Mouse (Mus musculus): ENCODE measurements around the gene Sik3. TPM values are rescaled to one million over a fixed set of nuclear protein-coding genes. Genes with fewer than 3 reads are reported as not detected.

Gene Sik3
- total and polyA plus RNA-seq, 3 experiments: 30.7 to 81.1 (median 62.1) TPM

GRCm38 (mm10) chr9:46198461-46198860 lies 185.8 kb downstream of the Sik3 start:
- Histone ChIP-seq H3K27ac (peak overlapping the region; percentile 90), H3K27me3 (ENCODE audit: control insufficient read depth, insufficient read depth, low read length) (no peaks in the 10 kb centered on the region), H3K79me2 (replicated peaks; ENCODE audit: control insufficient read depth, insufficient read depth, low read length) (no peaks in the 10 kb centered on the region), H3K4me1 (ENCODE audit: control insufficient read depth, insufficient read depth, low read length) (peaks cover 31% of the 10 kb centered on the region), H3K4me3 (no peak overlapping the region), H3K36me3 (ENCODE audit: control insufficient read depth, insufficient read depth, low read length) (peaks cover 14% of the 10 kb centered on the region), H3K9ac (ENCODE audit: low read depth, low read length) (no peak overlapping the region)
- DNase-seq: peak; percentile 50 to 51
- WGBS: 39% methylated on average over 9 of the region's 9 CpGs
- intact Hi-C loops (cut with DNase I): loop anchor here (2.0 kb wide), 1 partner anchor 16 kb away; no protein-coding TSS in a partner anchor
- TF ChIP-seq CTCF (IDR thresholded peaks at IDR 0.05) (no peak), POLR2A (IDR thresholded peaks at IDR 0.05; ENCODE audit: insufficient read depth, low read depth, low read length) (no peak), EP300 (IDR thresholded peaks at IDR 0.05; ENCODE audit: insufficient read depth, low read depth, low read length) (no peak)

GRCm38 (mm10) chr9:46198936-46199335 lies 186.3 kb downstream of the Sik3 start:
- H3K9ac ChIP-seq (ENCODE audit: low read depth, low read length): no peak overlapping the region
- no peak overlapping the region for H3K4me3 ChIP-seq
- peaks cover 14% of the 10 kb centered on the region for H3K36me3 ChIP-seq (ENCODE audit: control insufficient read depth, insufficient read depth, low read length)
- intact Hi-C loops (cut with DNase I): loop anchor here (2.0 kb wide), 1 partner anchor 16 kb away; no protein-coding TSS in a partner anchor
- no peak for DNase-seq
- H3K27ac ChIP-seq: peak overlapping the region; percentile 90
- H3K4me1 ChIP-seq (ENCODE audit: control insufficient read depth, insufficient read depth, low read length): peaks cover 31% of the 10 kb centered on the region
- H3K27me3 ChIP-seq (ENCODE audit: control insufficient read depth, insufficient read depth, low read length): no peaks in the 10 kb centered on the region
- TF ChIP-seq EP300 (IDR thresholded peaks at IDR 0.05; ENCODE audit: insufficient read depth, low read depth, low read length) (no peak), CTCF (IDR thresholded peaks at IDR 0.05) (no peak), POLR2A (IDR thresholded peaks at IDR 0.05; ENCODE audit: insufficient read depth, low read depth, low read length) (no peak)
- 62% methylated on average over 7 of the region's 7 CpGs for WGBS
- H3K79me2 ChIP-seq (replicated peaks; ENCODE audit: control insufficient read depth, insufficient read depth, low read length): no peaks in the 10 kb centered on the region

DNA sequence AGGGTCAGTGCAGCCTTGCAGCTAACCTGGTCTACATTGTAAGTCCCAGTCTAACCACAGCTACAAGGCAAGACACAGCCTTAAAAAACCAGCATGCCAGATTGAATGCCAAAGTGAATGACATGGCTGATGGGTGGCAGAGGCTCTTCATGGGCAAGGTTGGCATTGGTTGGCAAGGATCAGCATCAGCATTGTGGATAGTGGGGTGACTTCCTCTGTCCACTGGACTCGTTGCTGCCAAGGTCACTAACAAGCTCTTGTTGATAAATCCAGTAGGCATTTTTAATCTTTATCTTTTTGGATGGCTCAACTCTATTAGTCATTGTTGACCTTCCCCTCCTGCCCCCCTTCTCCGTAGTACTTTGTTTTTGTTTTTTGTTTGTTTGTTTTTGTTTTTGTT lies 187.0 kb downstream of the Sik3 start:
- 48% methylated on average over 2 of the region's 2 CpGs for WGBS
- Histone ChIP-seq H3K4me3 (no peak overlapping the region), H3K9ac (ENCODE audit: low read depth, low read length) (no peak overlapping the region), H3K79me2 (replicated peaks; ENCODE audit: control insufficient read depth, insufficient read depth, low read length) (no peaks in the 10 kb centered on the region), H3K27ac (peak overlapping the region; percentile 90), H3K4me1 (ENCODE audit: control insufficient read depth, insufficient read depth, low read length) (peaks cover 31% of the 10 kb centered on the region), H3K27me3 (ENCODE audit: control insufficient read depth, insufficient read depth, low read length) (no peaks in the 10 kb centered on the region), H3K36me3 (ENCODE audit: control insufficient read depth, insufficient read depth, low read length) (peaks cover 14% of the 10 kb centered on the region)
- intact Hi-C loops (cut with DNase I): loop anchor here (2.0 kb wide), 1 partner anchor 15 kb away; no protein-coding TSS in a partner anchor
- DNase-seq: no peak
- TF ChIP-seq POLR2A (IDR thresholded peaks at IDR 0.05; ENCODE audit: insufficient read depth, low read depth, low read length) (no peak), EP300 (IDR thresholded peaks at IDR 0.05; ENCODE audit: insufficient read depth, low read depth, low read length) (no peak), CTCF (IDR thresholded peaks at IDR 0.05) (no peak)

DNA sequence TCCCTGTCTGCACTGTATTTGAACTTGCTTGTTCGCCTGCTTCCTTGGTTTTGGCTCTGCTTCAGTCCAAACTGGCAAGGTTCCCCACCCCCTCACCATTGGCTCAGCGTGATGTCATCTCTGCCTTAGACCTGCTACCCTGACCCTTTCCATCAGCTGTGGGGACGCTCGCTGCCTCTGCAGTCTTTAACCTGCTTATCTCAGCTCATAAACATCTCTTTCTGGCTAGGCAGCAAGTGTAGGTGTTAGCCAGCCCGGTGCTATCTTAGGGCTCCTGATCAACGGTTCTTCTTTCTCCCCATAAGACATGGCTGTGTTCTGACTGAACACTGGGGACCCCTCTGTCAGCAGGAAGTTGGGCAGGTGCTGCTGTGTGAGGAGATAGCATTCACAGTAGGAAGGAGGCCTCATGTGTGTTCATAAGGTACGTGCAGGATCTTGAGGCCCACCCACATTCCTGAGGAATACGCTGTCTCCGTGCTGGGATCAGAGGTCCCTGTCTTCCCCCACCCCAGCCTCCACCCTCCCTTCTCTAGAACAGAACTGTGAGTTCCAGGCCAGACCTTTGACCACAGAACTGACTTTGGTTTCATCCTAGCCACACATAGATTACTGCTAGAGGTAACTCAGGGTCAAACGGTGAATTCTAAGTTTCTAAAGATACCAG lies 194.3 kb downstream of the Sik3 start:
- H3K27me3 ChIP-seq (ENCODE audit: control insufficient read depth, insufficient read depth, low read length): no peaks in the 10 kb centered on the region
- WGBS: 62% methylated on average over 10 of the region's 10 CpGs

GRCm38 (mm10) chr9:46207501-46207869 lies 194.9 kb downstream of the Sik3 start:
- intact Hi-C loops (cut with DNase I): no loop called here
- WGBS: 88% methylated on average over 6 of the region's 6 CpGs
- TF ChIP-seq CTCF (IDR thresholded peaks at IDR 0.05) (no peak), POLR2A (IDR thresholded peaks at IDR 0.05; ENCODE audit: insufficient read depth, low read depth, low read length) (no peak), EP300 (IDR thresholded peaks at IDR 0.05; ENCODE audit: insufficient read depth, low read depth, low read length) (no peak)
- H3K4me1 ChIP-seq (ENCODE audit: control insufficient read depth, insufficient read depth, low read length): no peaks in the 10 kb centered on the region
- no peak overlapping the region for H3K27ac ChIP-seq
- no peak overlapping the region for H3K9ac ChIP-seq (ENCODE audit: low read depth, low read length)
- DNase-seq: no peak
- H3K27me3 ChIP-seq (ENCODE audit: control insufficient read depth, insufficient read depth, low read length): no peaks in the 10 kb centered on the region
- no peaks in the 10 kb centered on the region for H3K79me2 ChIP-seq (replicated peaks; ENCODE audit: control insufficient read depth, insufficient read depth, low read length)
- no peak overlapping the region for H3K4me3 ChIP-seq
- no peaks in the 10 kb centered on the region for H3K36me3 ChIP-seq (ENCODE audit: control insufficient read depth, insufficient read depth, low read length)

More for the DNA sequence above, 194.3 kb downstream of the Sik3 start:
- TF ChIP-seq CTCF (IDR thresholded peaks at IDR 0.05): no peak
- H3K4me3 ChIP-seq: no peak overlapping the region
- H3K9ac ChIP-seq (ENCODE audit: low read depth, low read length): no peak overlapping the region
- no peaks in the 10 kb centered on the region for H3K4me1 ChIP-seq (ENCODE audit: control insufficient read depth, insufficient read depth, low read length)
- intact Hi-C loops (cut with DNase I): no loop called here
- H3K27ac ChIP-seq: no peak overlapping the region
- DNase-seq: no peak
- no peaks in the 10 kb centered on the region for H3K79me2 ChIP-seq (replicated peaks; ENCODE audit: control insufficient read depth, insufficient read depth, low read length)
- H3K36me3 ChIP-seq (ENCODE audit: control insufficient read depth, insufficient read depth, low read length): no peaks in the 10 kb centered on the region

- H3K4me3 ChIP-seq: no peak overlapping the region
- no peaks in the 10 kb centered on the region for H3K36me3 ChIP-seq (ENCODE audit: control insufficient read depth, insufficient read depth, low read length)
- intact Hi-C loops (cut with DNase I): no loop called here
- no peak overlapping the region for H3K9ac ChIP-seq (ENCODE audit: low read depth, low read length)
- WGBS: 88% methylated on average over 13 of the region's 13 CpGs
- H3K27ac ChIP-seq: no peak overlapping the region
- TF ChIP-seq EP300 (IDR thresholded peaks at IDR 0.05; ENCODE audit: insufficient read depth, low read depth, low read length) (no peak), POLR2A (IDR thresholded peaks at IDR 0.05; ENCODE audit: insufficient read depth, low read depth, low read length) (no peak), CTCF (IDR thresholded peaks at IDR 0.05) (no peak)
- H3K79me2 ChIP-seq (replicated peaks; ENCODE audit: control insufficient read depth, insufficient read depth, low read length): no peaks in the 10 kb centered on the region
- DNase-seq: no peak
- no peaks in the 10 kb centered on the region for H3K27me3 ChIP-seq (ENCODE audit: control insufficient read depth, insufficient read depth, low read length)
- no peaks in the 10 kb centered on the region for H3K4me1 ChIP-seq (ENCODE audit: control insufficient read depth, insufficient read depth, low read length)
Observed at GRCm38 (mm10) chr9:46208401-46208974, 195.9 kb downstream of the Sik3 start.
